30 mouse cellular contexts compared by ENCODE assay signal in genomic region chr12:80531585-80531984, GRCm38 (mm10). TPM values are rescaled to one million over a fixed set of nuclear protein-coding genes. Genes with fewer than 3 reads are reported as not detected.
DNase-seq lines count a peak whose midpoint lies in the region; ATAC-seq lines count a peak whose summit lies in the region.
"Had no signal": no experiment of that assay in that cellular context is flagged by ENCODE, and none has a peak within 500 bp of the region (broad histone marks: within the 10 kb centered on the region; RNA-seq: fewer than 3 reads in every experiment).

No protein-coding gene starts in this region.

- no peak overlapping the region for H3K27ac ChIP-seq in heart, embryonic 16.5 days (ENCODE audit: low read length)
- no peak overlapping the region for H3K27ac ChIP-seq in liver, embryonic 15.5 days (replicated peaks)
- H3K27ac ChIP-seq: embryonic facial prominence, embryonic 13.5 days; gastrocnemius, adult 2 months; hindbrain, embryonic 10.5 days; hindbrain, embryonic 15.5 days; kidney, embryonic 15.5 days; limb, embryonic 13.5 days; neural tube, embryonic 15.5 days had no signal

- H3K36me3 ChIP-seq in heart, embryonic 16.5 days (ENCODE audit: control insufficient read depth, insufficient read depth): no peaks in the 10 kb centered on the region
- H3K36me3 ChIP-seq in liver, embryonic 15.5 days (replicated peaks): no peaks in the 10 kb centered on the region
- H3K36me3 ChIP-seq: embryonic facial prominence, embryonic 13.5 days; hindbrain, embryonic 10.5 days; hindbrain, embryonic 15.5 days; kidney, embryonic 15.5 days; limb, embryonic 13.5 days; neural tube, embryonic 15.5 days had no signal

- no peak for DNase-seq in heart, postnatal 4 days
- peak; percentile 6 for DNase-seq in MEL-GATA-1-ER (ENCODE audit: extremely low read depth, low read depth)
- DNase-seq in c-Kit-positive CD71-positive TER-119-positive erythroid progenitor cells, embryonic 14.5 days (ENCODE audit: low spot score): peak; percentile 15
- DNase-seq in spleen, postnatal 36 days (ENCODE audit: low spot score in 2 of 2): no peak
- no peak for DNase-seq in gastrocnemius, postnatal 14 days
- DNase-seq: adrenal gland, postnatal 10 days; B cell, adult 2 months; cerebellum, adult 18-20 months; gastrocnemius, adult 2 months; heart, postnatal 10 days; kidney, adult 18-20 months; kidney, postnatal 25 days; lung, adult 2 months; lung, postnatal 10 days; midbrain, embryonic 14.5 days; retina, postnatal 1 day; right cerebral cortex, postnatal 14 days; thymus, postnatal 14 days had no signal

- H3K4me2 ChIP-seq in heart, embryonic 16.5 days (ENCODE audit: low read depth, low read length): no peak overlapping the region
- no peak overlapping the region for H3K4me2 ChIP-seq in liver, embryonic 15.5 days
- H3K4me2 ChIP-seq: embryonic facial prominence, embryonic 13.5 days; hindbrain, embryonic 15.5 days; kidney, embryonic 15.5 days; limb, embryonic 13.5 days; neural tube, embryonic 15.5 days had no signal

- no peak overlapping the region for H3K4me3 ChIP-seq in heart, embryonic 16.5 days (ENCODE audit: low read length)
- H3K4me3 ChIP-seq in liver, embryonic 15.5 days (replicated peaks): no peak overlapping the region
- H3K4me3 ChIP-seq: embryonic facial prominence, embryonic 13.5 days; erythroblast, embryonic 14.5 days; gastrocnemius, adult 2 months; hindbrain, embryonic 10.5 days; hindbrain, embryonic 15.5 days; kidney, embryonic 15.5 days; limb, embryonic 13.5 days; neural tube, embryonic 15.5 days had no signal

- 0 out of 2 replicates have a peak overlapping the region, but pooled peaks have one; percentile 8 for H3K9ac ChIP-seq in heart, embryonic 16.5 days (ENCODE audit: low read length)
- no peak overlapping the region for H3K9ac ChIP-seq in liver, embryonic 15.5 days
- H3K9ac ChIP-seq: embryonic facial prominence, embryonic 13.5 days; hindbrain, embryonic 15.5 days; kidney, embryonic 15.5 days; limb, embryonic 13.5 days; neural tube, embryonic 15.5 days had no signal

- no peaks in the 10 kb centered on the region for H3K27me3 ChIP-seq in heart, embryonic 16.5 days (ENCODE audit: control insufficient read depth, insufficient read depth, low read length)
- peaks cover 14% of the 10 kb centered on the region for H3K27me3 ChIP-seq in liver, embryonic 15.5 days
- H3K27me3 ChIP-seq: embryonic facial prominence, embryonic 13.5 days; hindbrain, embryonic 15.5 days; kidney, embryonic 15.5 days; limb, embryonic 13.5 days; neural tube, embryonic 15.5 days had no signal

- no peaks in the 10 kb centered on the region for H3K9me3 ChIP-seq in heart, embryonic 16.5 days (replicated peaks; ENCODE audit: control insufficient read depth, low read length)
- no peaks in the 10 kb centered on the region for H3K9me3 ChIP-seq in liver, embryonic 15.5 days (replicated peaks)
- H3K9me3 ChIP-seq: embryonic facial prominence, embryonic 13.5 days; hindbrain, embryonic 10.5 days; hindbrain, embryonic 15.5 days; kidney, embryonic 15.5 days; limb, embryonic 13.5 days; neural tube, embryonic 15.5 days had no signal

- H3K4me1 ChIP-seq in heart, embryonic 16.5 days (ENCODE audit: control insufficient read depth, insufficient read depth, low read length): peaks cover 2% of the 10 kb centered on the region; the same call in 1 of the 2 replicates
- H3K4me1 ChIP-seq in liver, embryonic 15.5 days (replicated peaks): peaks cover 6% of the 10 kb centered on the region; the same call in 1 of the 2 replicates
- H3K4me1 ChIP-seq: kidney, embryonic 15.5 days had no signal

- ATAC-seq in heart, embryonic 16.5 days (replicated peaks; ENCODE audit: extremely low read depth, insufficient read depth, low FRiP score): no peak; the same call in 1 of the 2 replicates
- ATAC-seq in liver, embryonic 15.5 days (ENCODE audit: insufficient read depth): peak; percentile 69
- ATAC-seq: forebrain, embryonic 16.5 days; Patski had no signal

- 40% methylated on average over 10 of the region's 10 CpGs for WGBS in heart, embryonic 16.5 days
- 41% methylated on average over 10 of the region's 10 CpGs for WGBS in liver, embryonic 15.5 days (ENCODE audit: insufficient replicate concordance)

- intact Hi-C loops in gastrocnemius, postnatal 14 days (cut with DNase I; ENCODE audit: low total_unique reads): no loop called here

RNA-seq across cellular contexts. Expression of gene Galnt16, which starts 13.5 kb away (rescaled TPM):
- polyA plus RNA-seq in heart, embryonic 16.5 days (2015; fragmentation: Nextera tagmentation; extraction: Ambion mirVana): 6.0 and 6.6 TPM in 2 replicates
- total RNA-seq in heart, postnatal 4 days (2021): 10 to 100 TPM; 15.7 to 17.8 TPM
- 0.29 and 0.45 TPM in 2 replicates for polyA plus RNA-seq in liver, embryonic 15.5 days (2015; fragmentation: Nextera tagmentation; extraction: Ambion mirVana)
- 10 to 100 TPM in 1 of 2 experiments, 1 to 10 TPM in 1; 8.9 to 11.1 TPM for total RNA-seq in gastrocnemius, postnatal 14 days (2021)
- total RNA-seq: common myeloid progenitor, adult 5-6 weeks had no signal

Comparison
In these comparisons a context has a peak if more than half of its experiments do, and no peak if none do; other contexts are left out.
1. DNase-seq: peak in MEL-GATA-1-ER (single experiment) and c-Kit-positive CD71-positive TER-119-positive erythroid progenitor cells, embryonic 14.5 days (single experiment); none in heart, postnatal 4 days (single experiment), spleen, postnatal 36 days (0 of 2) and gastrocnemius, postnatal 14 days (single experiment).